Mouse (Mus musculus): ENCODE data around the gene Pxt1.

The Pxt1 gene

DNA sequence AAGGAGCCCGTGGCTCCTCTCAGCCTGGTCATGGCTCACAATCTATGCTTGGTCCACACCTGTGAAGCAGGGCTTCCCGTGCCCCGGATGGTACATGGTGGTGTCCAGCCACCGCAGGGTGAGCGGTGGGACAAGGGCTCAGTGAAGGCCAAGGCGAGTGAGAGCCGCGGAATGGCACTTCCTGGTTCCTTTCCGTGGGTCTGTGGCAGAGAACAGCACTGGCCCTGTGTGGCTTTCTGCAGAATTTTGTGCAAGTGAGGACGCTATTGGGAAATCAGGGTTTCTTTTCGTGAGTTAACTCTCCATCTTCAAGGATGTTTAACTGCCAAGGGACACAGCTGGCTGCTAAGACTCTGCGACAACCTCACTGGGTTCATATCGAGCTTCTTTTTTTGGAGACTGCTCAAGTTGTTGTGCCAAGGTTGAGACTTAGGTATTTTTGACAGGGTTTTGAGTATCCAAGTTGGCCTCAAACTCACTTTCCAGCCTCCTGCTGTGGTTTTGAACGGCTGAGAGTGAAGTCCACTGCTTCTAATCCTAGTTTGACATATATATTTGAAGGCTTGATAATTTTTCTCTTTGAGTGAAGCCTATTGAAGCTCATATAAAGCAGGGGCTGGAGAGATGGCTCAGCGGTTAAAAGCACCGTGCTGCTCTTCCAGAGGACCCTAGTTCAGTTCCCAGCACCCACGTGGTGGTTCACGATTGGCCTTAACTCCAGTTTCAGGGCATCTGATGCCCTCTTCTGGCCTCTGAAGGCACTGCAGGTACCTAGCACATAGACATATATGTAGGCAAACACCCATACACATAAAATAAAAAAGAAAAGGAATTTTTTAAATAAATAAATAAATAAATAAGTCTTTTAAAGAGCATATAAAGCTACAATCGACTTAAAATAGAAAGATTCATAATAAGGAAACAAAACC lies 3.6 kb upstream of the Pxt1 start:
- no peak for DNase-seq

DNA sequence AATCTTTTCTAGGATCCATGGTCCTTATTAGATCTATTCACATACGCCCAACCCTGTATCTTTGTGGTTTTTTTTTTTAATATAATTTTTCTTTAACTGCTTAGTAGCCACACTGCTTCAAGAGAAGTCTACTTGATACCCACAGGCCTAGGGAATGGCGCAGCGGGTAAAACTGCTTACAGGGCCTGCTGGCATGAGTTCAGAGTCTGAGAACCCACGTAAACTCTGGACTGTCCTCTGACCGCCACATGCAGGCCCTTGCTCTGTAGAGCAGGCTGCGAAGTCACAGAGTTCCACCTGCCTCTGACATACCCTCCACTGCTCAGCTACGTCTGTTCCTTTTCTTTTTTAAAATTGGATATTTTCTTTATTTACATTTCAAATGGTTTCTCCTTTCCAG lies 841 bp upstream of the Pxt1 start:
- DNase-seq: no peak

DNA sequence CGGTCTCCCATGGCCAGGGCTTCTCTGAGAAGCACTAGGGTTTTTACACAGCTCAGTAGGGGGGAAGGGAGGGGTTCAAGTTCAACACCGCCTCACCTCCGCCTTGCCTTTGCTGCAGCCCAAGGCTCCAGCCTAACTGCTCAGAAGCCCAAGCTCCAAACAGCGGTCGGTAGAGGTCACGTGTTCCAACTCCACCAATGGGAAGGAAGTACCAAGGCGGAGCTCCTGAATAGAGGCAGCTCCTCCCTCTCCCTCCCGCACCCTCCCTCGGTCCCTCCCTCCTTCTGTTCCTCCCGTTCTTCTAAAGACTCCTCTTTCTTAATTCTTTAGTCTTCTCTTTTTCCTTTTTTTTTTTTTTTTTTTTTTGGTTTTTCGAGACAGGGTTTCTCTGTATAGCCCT lies 1.5 kb downstream of the Pxt1 start:
- no peak for DNase-seq

DNA sequence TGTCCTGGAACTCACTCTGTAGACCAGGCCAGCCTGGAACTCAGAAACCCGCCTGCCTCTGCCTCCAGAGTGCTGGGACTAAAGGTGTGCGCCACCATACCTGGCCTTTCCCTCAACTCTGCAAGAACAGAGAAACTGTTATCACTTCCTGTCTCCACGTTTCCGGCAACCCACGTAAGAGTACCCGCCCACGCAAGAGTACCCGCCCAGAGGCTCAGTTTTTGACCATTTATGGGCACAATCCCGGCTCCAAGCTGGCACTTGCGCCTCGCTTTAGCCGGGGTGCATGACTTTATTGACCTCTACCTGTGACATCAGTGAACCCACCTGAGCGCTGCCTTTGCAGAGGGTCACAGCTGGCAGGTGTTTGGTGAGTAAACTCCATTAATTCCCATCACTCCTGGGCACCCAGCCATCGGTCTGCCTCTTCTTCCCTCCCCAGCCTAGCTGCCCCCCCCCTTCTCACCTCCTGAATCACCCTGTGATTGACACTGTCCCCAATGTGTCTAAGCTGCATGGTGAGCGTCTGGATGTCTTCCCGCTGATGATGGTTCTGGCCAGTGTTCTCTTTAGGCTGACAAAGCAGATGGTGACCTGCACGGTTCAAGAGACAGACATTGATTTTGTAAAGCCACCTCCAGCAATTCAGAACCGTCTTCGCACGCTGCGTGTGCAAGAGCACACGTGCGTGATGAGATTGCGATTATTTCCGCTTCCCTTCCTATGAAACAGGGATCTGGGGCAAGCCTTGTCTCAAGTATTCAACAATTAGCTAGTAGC lies 2.7 kb downstream of the Pxt1 start:
- DNase-seq: no peak

DNA sequence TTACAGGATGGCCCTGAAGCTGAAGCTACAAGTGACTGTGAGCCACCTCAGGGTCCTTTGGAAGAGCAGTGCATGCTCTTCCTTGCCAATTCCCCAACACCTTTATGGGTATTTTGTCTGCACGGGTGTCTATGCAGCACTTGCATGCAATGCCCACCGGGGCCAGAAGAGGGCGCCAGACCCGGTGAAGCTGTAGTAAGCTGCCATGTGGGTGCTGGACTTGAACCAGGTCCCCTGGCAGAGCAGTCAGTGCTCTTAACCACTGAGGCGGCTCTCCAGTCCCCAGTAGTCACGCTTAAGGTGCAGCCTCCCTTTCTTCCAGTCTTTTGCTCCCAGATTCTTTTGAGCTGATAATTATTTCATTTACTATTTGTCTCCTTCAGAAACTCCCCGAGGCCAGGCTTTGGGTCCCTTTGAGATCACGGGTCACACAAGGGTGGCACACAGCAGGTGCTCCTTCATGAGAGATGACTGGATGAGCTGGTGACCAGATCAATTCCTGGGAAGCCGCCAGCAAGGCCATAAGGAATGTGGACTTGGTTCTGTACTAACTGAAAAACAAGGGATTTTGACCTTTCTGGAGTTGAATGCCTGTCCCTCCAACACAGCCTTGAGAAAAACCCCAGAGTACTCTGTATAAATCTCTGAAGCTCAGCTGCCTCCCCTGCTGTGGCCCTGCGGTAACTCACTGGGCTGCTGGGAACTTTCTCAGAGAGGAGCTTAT lies 6.9 kb downstream of the Pxt1 start:
- DNase-seq: no peak

DNA sequence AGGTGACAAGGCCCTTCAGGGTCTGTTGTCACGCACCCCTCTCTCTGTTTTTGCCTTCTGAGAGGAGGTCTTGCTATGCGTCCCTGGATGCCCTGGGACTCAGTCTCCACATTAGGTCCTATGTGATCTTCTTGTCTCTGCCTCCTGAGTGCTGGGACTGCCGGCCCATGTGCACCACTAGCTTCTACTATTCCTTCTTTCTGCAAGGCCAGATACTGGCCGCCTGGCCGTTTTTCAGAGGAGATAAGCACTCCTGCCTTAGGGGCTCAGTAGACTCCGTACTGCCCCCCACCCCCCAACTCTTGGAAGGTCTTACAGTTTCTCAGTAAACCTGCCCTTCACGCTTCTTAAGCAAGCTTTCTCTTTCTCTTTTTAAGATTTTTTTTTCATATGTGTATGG lies 7.5 kb downstream of the Pxt1 start:
- no peak for DNase-seq

DNA sequence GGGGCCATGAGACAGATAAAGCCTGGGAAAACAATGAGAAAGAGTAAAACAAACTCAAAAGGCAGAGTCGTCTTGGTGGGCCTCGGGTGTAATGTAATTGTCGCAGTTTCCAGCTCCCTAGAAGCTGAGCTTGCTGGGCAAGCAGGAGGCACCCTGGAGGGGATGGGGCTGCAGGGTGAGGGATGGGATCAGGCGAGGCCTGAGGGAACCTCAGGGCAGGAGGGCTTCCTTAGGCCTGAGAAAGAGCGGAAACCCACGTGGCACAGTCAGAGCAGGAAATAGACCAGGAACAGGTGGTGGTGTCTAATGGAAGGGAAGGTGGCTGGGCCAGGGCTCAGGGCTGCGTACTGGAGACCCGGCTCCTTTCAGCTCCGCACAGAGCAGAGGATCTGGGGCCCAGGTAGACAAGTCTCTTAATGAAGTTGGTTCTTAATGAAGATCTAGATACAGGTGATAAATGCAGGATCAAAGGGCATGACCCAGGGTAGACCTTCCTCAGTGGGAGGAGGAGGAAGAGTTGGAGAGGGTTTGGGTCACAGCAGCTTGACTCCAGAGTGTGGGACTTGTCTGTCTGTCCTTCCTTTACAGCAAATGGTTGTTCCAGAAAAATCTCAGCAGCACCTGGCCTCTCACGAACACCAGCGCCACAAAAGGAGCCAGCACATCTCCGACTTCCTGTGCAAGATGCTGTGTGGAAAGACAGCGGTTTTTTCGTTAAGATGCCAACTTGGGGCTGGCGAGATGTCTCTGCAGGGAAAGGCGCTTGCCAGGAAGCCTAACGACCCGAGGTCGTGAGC lies 9.3 kb downstream of the Pxt1 start:
- no peak for DNase-seq

DNA sequence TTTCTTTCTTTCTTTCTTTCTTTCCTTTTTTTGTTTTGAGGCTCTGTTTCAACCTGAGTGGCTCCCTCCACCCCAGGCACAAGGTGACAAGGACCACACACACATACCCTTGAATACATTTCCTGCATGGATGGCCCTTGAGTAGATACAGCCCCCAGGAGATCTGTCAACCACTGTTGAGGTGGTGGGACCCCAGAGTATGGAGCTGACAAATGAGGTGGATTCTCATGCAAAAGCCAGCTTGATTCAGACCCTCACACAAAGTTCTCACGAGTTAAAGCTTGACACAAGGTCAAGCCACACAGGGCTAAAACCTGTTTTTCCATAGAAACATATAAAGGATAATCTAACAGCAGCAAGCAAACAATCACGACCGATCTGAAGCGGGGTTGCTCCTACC lies 11.4 kb downstream of the Pxt1 start:
- DNase-seq: no peak

DNA sequence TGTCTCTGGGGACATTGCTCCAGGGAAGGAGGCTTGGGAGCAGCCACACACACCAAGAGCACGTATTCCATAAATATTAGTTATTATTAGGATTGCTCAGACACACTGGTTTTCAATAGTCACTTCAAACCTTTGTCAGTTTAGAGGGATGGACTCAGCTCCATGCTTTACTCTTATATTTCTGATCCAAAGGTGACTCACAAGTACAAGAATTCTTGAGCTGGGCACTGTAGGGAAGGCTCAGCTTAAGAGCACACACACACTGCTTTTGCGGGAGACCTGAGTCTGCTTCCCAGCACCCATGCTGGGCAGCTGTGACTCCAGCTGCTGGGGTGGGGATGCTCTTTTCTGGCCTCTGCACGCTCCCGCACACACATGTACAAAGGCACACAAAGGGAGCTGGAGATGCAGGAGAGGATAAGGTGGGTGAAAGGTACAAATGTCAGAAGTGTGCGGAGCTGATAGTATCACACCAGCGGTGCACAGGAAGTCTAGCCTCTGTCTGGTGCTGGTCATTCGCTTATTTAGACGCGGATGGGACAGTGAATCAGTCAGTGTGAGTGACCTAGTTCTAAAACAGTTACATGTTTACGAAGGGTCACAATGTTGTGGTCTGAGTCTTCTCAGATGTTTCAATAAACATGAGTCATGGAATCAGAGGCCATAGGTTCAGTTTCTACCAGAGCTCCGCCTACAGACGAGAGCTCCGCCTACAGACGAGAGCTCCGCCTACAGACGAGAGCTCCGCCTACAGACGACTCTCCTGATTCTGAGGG lies 12.0 kb downstream of the Pxt1 start:
- DNase-seq: no peak

DNA sequence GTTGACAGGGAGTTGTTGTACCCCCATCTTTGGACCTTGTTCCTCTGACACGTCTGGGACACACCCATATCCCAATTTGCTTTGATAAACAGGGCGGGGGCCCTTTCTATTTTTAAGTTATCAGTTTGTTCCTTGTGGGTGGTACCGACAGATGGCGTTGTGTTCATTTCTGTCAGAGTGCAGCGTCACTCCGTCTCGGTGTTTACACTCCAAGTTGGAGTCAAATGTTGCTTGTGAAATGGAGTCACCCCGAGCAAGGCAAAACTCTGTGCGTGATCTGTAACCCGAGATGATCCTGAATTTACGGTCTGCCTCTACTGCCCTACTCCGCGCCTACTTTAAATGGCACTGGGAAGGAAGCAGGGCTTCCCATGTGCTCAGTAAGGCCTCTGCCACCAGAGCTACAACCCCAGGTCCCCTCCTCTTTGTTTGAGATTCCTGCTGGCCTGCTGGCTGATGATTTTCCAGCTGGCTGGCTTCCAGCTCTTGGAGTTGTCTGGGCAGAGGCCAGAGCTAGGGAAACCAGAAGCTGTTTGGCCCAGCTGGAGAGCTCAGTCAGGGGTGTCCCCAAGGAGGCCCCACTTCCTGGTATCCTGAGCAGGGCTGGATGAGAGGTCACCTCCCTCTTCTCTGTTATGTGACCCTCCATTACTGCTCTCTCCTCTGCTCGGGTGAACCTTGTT lies 13.1 kb downstream of the Pxt1 start:
- DNase-seq: no peak

DNA sequence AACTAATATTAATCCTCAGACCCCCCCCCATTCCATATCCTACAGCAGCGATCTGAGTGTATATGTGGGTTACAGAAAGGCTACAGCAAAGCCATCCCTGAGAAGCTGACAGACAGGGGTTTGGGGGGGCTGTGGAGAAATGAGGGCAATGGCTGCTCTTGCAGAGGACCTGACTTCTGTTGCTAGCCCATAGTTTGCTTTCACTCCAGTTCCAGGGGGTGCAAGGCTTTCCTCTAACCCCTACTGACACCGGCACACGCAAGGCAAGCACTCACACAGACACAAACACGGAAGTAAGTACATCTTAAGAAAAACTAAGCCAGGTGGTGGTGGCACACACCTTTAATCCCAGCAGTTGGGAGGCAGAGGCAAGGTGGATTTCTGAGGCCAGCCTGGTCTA lies 14.3 kb downstream of the Pxt1 start:
- DNase-seq: no peak

DNA sequence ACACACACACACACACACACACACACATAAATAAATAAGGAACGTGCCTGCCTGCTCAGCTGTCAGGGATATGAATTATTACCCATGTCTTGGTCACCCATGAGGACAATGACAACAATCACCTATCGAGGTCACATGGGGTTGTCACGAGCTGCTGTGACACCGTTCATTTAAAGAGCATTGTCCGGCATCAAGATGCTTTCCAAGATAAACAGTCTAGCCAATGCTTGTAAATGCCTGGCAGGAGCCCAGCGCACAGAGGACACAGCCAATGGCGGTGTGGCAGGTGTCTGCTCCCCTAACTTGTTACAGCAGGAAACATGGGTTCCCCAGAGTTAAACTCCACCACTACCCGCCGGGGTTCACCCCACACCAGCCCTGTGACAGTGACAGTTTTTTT lies 15.6 kb downstream of the Pxt1 start:
- no peak for DNase-seq

DNA sequence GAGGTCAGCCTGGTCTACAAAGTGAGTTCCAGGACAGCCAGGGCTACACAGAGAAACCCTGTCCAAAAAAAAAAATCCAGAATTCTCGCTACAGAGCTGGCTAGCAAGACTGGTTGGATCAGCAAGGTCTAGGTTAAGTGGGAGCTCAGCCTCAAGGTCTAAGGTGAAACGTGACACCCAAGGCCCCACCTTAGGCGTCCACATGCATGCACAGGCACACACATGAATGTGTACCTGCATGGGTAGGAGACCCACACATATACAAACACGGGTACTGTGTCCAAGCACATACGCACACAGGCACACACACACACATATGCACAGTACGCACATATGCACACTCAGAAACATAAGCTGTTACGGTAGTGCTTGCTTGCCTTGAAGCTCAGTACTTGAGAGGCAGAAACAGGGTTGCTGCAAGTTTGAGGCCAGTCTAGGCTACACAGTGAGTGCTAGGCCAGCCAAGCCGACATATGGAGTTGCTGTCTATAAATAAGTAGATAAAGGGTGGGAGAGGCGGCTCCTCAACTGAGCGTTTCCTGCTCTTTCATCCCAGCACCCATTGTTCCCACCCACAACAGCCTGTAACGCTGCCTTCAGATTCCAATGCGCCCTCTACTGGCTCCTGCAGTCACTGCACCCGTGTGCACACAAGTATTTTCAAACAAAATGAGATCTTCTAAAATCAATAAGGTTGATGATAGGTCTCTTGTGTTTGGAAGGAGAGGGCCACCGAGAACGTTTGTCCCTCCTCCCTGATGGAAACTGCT lies 16.6 kb downstream of the Pxt1 start:
- DNase-seq: no peak

DNA sequence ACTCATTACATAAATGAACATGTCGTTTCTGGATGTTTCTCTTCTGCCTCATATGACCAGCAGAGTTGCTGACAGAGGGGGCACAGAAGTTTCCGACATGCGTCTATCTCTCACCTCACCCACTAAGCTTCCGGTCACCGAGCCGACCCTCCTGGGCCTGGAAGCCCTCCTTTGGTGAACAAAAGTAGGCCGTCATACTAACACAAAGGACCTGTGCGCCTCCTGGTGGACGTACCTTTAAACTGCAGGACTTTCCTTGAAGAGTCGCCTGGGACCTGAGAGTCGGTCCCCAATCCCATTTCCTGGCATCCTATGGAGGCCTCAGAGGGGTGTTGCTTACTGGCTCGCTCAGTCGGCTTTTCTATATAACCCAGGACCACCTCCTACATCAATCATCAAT lies 17.3 kb downstream of the Pxt1 start:
- DNase-seq: peak; percentile 79

DNA sequence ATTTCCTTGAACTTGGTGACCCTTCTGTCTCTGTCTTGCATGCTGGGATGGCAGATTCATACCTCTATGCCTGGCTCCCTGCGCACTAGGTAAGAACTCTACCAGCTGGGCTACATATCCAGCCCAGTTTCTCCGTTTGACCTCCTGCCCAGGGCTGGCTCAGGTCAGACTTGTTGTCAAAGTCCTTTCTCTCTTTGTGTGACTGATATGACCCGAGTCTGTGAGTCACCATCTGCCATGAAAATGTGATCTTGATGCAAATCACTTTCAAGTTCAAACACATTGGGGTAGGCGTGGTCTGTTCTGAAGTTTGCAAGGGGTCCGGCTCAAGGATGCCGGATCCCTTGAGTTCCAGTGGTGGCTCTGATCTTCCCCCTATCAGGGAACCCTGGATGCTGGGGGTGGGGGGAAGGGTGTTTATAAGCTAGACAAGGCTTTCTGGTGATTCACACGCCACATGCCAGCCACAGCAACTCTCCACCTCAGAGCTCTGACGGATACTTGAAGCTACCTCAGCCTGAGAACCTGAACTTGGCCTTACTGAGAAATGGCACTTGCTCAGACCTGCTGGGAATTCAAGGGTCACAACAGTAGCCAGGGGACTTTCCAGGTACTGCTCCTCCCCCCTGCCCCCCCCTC lies 18.6 kb downstream of the Pxt1 start:
- DNase-seq: no peak

DNA sequence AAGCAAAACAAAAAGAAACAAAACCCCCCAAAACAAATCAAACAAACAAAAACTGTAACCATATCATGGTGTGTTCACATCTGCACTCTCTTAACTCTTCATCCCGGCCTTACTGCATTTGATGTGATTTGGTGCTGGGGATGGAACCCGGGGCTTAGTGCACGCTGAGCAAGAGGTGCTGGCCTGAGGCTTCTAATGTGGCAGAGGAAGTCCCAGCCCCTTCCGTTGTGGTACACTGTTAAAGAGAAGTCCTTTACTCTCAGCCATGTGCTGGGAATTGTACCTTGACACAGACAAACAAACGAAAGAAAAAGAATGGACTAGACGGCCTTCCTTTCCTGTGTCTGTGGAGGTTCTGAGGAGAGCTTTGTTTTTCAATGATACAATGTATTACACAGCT lies 21.5 kb downstream of the Pxt1 start:
- DNase-seq: no peak

DNA sequence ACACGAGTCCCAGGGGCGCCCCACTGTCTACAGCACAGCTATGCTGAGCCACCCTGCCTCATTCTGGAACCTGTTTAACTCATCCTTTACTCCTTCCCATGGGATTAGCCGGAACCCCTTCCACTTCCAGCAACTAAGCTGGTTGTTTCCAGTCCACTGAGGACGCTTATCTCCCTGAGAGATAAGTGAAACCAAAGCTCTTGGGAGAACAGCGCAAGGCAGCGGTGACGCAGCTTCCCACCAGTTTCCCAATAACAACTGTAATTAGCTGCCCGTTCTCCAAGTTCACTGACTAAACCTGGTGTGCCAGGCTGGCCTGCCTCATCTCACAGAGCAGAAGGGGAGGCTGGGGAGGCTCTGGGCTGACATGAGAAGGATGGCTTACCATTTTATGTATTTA lies 22.6 kb downstream of the Pxt1 start:
- no peak for DNase-seq

DNA sequence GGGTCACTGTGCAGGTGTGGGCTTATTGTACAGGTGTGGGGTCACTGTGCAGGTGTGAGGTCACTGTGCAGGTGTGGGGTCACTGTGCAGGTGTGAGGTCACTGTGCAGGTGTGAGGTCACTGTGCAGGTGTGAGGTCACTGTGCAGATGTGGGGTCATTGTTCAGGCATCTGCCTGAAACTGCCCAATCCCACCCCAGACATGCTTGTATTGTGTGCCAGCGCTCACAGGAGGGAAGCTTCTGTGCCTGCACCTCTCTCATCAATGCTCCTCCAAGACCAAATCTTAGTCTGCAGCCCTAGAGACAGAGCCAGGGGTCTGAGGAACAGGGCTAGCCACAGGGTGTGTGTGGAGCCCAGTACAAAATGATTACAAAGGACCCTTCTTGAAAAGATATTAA lies 27.1 kb downstream of the Pxt1 start:
- DNase-seq: no peak

DNA sequence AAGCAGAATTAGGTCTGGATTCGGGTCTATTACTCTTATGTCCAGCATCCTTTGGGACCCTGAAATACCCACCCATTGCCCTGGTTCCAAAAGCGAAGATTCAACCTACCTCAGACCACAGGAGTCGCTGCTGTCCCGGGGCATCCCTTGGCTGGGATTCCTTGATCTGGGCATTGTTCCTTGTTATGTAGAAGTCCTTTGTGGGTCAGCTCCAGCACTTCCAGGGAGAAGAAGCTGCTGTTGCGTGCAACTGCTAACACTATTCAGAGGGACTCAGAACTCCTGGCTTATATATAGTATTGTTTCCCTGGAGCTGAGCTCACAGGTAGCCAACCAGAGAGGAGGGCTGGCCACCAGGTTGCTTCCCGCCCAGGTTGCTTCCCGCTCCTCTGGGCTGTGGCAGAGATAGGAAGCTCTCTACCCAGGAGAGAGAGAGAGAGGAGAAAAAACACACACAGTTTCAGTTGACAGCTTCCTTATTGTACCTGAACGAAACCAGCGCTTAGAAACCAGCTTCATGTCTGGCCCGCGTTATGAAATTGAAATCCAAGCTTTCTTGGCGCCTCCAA lies 28.5 kb downstream of the Pxt1 start, which contains the start of gene 4930539E08Rik:
4930539E08Rik (minus strand) TSS at position 265 of the 569 bp plus-strand sequence.
- no peak for DNase-seq

DNA sequence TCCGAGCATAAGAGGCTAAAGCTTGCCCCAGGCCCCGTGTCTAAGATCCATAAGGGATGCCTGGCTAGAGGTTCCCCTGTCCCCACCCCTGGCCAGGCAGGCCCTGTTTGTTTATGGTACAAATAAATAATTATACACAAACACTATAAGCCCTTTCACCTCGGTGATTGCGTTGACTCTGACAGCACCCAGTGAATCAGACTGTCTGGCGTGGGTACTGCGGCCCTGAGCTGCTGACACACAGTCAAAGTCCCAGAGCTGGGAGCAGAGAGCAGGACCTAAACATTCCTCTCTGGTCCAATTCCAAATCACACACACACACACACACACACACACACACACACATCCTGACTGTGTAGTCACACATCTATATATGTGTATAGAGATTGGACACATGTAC lies 29.7 kb downstream of the Pxt1 start:
- DNase-seq: no peak
